Mouse (Mus musculus) ovary, postnatal 36 days (tissue): ENCODE data around the gene Abcc2.

Source experiments
- DNase-seq: peaks from one replicate; pipeline ENCODE4 v3.0.0; 2022; ENCODE audit warnings: low spot score, mixed read lengths

Gene Abcc2

GRCm38 (mm10) chr19:43781980-43782379 lies at the start of gene Abcc2:
Gene Abcc2 (plus strand): TSS chr19:43782192.
- no peak for DNase-seq

GRCm38 (mm10) chr19:43738409-43738808 lies 43.6 kb upstream of the Abcc2 start:
- no peak for DNase-seq

DNA sequence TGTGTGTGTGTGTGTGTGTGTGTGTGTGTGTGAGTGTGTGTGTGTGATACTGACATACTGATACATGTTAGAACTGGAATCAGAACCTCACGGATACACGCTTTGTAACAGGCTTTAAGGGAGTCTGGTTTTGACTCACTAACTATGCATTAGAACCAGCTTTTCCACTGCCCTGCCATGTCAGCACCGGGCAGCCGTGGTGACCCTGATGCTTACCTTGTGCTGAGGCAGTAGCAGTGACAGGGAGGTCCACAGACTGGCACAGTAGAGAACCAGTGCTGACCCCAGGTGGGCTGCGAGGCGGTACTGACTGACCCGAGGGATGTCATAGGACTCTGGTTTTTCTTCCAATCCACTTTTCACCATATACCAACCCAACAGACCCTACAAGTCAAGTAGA lies 38.6 kb upstream of the Abcc2 start:
- DNase-seq: no peak

DNA sequence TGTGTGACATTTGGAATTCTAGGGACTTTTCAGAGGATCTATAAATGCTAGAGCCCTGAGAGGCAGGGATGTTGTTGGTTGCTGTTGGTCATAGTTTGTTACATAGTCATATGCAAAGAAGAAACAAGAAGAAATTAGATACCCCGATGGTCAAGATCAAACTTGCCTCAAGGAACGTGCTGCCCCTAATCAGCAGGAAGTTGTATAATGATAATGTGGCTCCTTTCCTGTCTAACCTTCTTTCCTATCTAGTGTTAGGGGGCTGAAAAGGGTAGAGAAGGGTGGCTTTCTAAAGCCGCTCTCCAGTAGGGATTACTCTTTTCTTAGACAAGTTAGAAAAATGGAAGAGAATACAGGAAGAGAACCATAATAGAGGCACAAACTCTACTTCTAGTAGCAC lies 36.3 kb upstream of the Abcc2 start:
- no peak for DNase-seq

- no peak for DNase-seq
These were observed 34.1 kb upstream of the Abcc2 start for GRCm38 (mm10) chr19:43747877-43748276.

DNA sequence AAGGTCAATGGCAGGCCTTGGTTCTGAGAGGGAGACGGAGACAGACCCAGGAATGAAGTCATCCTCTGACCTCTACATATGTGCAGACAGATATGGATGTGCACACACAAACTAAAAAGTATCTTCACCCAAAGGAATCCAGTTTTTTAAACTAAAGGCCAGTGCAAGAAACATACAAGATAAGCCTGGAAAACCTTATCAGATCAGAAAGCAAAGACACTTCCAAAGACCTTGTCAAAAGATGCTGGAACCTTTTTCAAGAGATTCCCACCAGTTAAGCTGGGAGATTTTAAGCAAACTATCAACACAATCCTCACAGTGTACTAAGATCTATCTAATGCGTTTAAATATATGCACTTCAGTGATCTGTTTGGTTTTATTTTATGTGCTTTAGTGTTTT lies 32.0 kb upstream of the Abcc2 start:
- DNase-seq: no peak

- DNase-seq: peak; percentile 97
These were observed 29.3 kb upstream of the Abcc2 start, which contains the start of the genes Cutc and Cox15 for GRCm38 (mm10) chr19:43752489-43753225. Gene Cutc (plus strand): TSS chr19:43752996. Gene Cox15 (minus strand): TSS chr19:43753000.

- DNase-seq: peak; percentile 89
These were observed 28.7 kb upstream of the Abcc2 start for GRCm38 (mm10) chr19:43753226-43753835.

- DNase-seq: no peak
These were observed 27.8 kb upstream of the Abcc2 start for GRCm38 (mm10) chr19:43754237-43754636.

DNA sequence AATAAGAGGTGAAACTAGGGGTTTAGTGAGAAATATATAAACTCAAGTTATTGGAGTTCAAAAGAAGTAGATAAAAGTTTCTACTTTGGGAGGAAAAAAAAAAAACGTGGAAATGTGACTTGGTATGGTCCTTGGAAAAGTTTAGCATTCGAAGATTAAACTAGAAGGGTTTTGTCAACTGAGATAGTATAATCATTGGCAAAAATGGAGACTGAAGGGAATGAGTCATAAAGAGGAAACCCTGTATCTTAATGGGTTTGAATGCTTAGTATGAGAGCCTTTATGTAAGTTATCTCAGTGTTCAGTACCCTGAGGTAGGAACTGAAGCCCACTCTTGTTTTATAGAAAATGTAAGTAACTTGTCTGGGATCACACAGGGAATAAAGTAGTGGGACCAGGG lies 27.1 kb upstream of the Abcc2 start:
- DNase-seq: no peak

DNA sequence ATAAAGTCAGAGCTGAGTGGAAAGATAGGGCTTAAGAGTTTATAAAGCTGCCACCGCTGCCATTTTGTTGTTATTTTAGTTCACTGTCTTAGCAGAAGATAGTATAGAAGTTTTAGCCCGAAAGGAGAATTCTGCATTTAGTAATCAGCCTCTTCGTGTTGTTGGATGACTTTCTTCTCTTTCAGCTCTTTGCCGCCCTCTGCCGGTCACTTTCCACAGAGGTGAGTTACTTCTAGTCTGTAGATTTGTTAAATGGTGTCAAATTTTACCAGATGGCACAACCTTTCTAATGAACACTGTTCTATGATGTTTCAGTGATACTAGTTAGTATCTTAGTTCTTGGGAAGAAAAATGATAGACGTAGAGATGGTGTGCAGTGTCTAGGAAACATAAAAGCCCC lies 21.5 kb upstream of the Abcc2 start:
- DNase-seq: peak; percentile 56

- no peak for DNase-seq
These were observed 20.3 kb upstream of the Abcc2 start for GRCm38 (mm10) chr19:43761543-43762256.

GRCm38 (mm10) chr19:43762410-43762809 lies 19.6 kb upstream of the Abcc2 start:
- DNase-seq: no peak

DNA sequence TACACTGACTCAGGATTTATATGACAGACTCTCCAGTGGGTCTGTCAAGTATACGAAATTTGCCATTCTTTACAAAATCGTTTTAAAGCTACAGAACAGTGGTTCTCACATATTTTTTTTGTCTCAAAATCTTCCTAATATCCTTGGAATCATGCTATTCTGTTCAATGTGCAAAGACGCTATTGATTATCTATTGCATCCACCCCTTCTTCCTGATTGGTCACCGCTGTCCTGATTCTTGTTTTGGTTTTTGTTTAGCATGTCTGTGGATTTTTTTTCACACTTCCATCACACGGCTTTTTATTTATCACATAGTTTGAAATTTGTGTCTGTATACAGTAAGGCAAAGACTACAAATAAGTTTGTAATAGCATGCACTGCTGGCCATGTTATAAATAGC lies 15.5 kb upstream of the Abcc2 start:
- no peak for DNase-seq

GRCm38 (mm10) chr19:43767549-43768322 lies 14.3 kb upstream of the Abcc2 start:
- no peak for DNase-seq

GRCm38 (mm10) chr19:43769366-43769960 lies 12.5 kb upstream of the Abcc2 start:
- no peak for DNase-seq

GRCm38 (mm10) chr19:43770584-43770983 lies 11.4 kb upstream of the Abcc2 start:
- no peak for DNase-seq

- DNase-seq: no peak
These were observed 10.5 kb upstream of the Abcc2 start for GRCm38 (mm10) chr19:43771499-43771969.

DNA sequence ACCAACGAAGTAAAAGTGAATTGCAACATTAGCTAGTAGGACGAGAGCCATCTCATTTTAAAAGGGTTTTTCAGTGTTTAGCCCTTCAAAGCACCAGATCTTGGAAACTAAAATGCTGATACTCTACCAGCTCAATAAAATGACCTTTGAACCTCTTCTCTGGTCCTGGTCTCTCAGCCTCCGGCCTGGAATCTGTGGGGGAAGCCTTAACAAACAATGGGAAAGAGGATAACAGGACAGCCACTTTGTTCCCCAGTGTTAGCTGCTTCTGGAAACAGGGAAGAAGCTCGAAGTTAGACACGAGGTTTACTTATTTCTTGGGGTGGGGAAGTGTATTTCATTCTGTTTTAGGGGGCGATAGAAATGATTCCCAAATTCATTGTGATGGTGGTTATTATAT lies 9.7 kb upstream of the Abcc2 start:
- no peak for DNase-seq

DNA sequence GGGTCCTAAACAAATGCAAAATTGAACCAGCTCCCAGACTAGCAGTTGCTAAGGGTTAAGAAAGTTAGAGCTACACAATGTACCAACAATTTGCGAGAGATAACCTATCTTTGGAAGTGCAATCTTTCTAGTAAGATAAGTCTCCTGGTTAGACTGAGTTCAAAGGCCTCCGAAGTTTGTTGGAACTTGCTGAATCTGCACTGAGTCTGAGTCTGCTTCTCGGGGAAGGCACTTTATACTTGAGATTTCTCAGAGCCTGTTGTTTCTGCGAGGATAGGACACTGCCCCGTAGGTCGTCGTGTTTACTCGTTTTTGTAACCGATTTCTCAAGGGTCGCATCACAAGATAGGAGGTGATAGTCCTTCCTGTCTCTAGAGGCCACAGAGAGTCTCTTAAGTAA lies 6.6 kb upstream of the Abcc2 start:
- DNase-seq: no peak

DNA sequence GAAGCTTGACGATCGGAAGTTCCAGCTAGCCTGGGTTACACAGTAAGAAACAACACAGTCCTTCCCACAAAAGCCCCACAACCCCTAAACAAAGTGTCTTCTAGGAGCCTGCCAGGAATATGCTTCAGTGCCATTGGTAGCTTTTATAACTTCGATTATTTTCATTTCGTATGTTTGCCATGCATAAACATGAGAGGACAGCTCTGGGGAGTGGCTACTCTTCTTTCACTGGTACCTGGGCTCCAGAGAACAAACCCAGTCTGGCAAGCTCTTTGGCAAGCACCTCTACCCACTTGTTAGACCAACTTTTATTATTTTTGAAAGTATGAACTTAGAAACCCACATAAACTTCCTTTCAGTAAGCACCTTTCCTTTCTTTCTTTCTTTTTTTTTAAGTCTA lies 5.4 kb upstream of the Abcc2 start:
- DNase-seq: no peak

GRCm38 (mm10) chr19:43777308-43777707 lies 4.7 kb upstream of the Abcc2 start:
- DNase-seq: no peak
